Mouse (Mus musculus): Measurements from ENCODE around the gene Kcnj1. TPM values are rescaled to one million over a fixed set of nuclear protein-coding genes. Genes with fewer than 3 reads are reported as not detected.

Kcnj1 gene
- under 1 TPM in 1 of 2 experiments, not detected in 1; 0.15 TPM for polyA plus RNA-seq (2017; shearing (Covaris generic))

DNA sequence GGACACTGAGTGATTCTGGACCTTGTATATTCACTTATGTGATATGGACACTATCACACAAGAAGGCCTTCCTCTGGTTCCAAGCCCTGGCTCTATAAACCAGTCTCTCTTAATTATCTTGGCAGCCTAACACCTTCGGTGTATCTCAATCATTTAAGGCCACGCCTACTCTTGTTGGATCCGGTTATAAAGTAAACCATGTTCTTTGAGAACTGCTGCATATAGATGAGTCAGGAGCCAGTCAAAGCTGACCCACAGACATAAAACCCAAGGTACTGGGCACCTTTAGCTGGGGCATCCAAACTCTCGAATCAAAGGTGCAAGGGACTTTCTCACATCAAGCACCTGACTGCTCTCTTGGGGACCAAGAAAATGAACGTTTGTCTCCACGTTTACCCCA is at the start of gene Kcnj1:
Gene Kcnj1, plus strand, starts transcription at position 292 of the 400 bp plus-strand sequence.

DNA sequence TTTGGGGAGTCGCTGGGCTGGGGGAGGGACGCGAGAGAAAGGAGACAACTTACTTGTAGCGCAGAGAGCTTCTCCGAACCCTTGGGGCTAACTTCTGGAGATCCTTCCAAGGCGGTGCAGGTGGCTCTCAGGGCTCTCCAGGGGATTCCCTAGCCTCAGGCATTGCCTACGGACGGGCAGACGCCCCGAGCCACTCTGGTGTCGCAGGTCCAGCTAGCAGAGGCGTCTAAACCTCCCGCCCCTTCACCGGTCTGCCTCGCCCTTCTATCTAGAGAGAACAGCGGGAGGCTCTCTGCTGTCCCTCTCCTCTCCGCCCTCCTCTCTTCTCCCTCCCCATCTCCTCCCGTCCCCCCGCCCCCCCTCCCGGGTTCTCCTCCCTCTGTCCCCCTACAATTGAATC is 28.2 kb upstream of the Kcnj1 start, which contains the start of gene Kcnj5:
Gene Kcnj5, minus strand, starts transcription at position 300 of the 400 bp plus-strand sequence.

Other genes starting within 250 kb of the Kcnj1 start
- under 1 TPM in 1 of 2 experiments, not detected in 1; 0.07 TPM for gene Kcnj5, start 28.1 kb upstream of the Kcnj1 start, polyA plus RNA-seq (2017; shearing (Covaris generic))
- gene Fli1, start 170.4 kb downstream of the Kcnj1 start, polyA plus RNA-seq (2017; shearing (Covaris generic)), result 10 to 100 TPM; 81.7 to 99.3 TPM

Data from activated CD4-positive, CD25-positive, alpha-beta regulatory T cell (primary cell).